Mouse (Mus musculus): Measurements from ENCODE around the gene Olfr799.

Gene Olfr799

GRCm38 (mm10) chr10:129637184-129637583 lies at the start of gene Olfr799:
TSS of gene Olfr799 (plus strand) at chr10:129637484.
- DNase-seq (ENCODE audit: low read depth, low spot score) = no peak

GRCm38 (mm10) chr10:129612470-129612869 lies 24.8 kb upstream of the Olfr799 start, which contains the start of gene Olfr796:
TSS of gene Olfr796 (minus strand) at chr10:129612570.
- DNase-seq (ENCODE audit: low read depth, low spot score) = no peak

GRCm38 (mm10) chr10:129621724-129622123 lies 15.6 kb upstream of the Olfr799 start:
- no peak for DNase-seq (ENCODE audit: low read depth, low spot score)

- no peak for DNase-seq (ENCODE audit: low read depth, low spot score)
Observed at GRCm38 (mm10) chr10:129623251-129623650, 14.0 kb upstream of the Olfr799 start.

- no peak for DNase-seq (ENCODE audit: low read depth, low spot score)
Observed at GRCm38 (mm10) chr10:129627834-129628233, 9.4 kb upstream of the Olfr799 start, which contains the start of gene Olfr798. TSS of gene Olfr798 (minus strand) at chr10:129627934.

GRCm38 (mm10) chr10:129651763-129652162 lies 14.5 kb downstream of the Olfr799 start:
- DNase-seq (ENCODE audit: low read depth, low spot score) = no peak

GRCm38 (mm10) chr10:129657394-129657793 lies 20.1 kb downstream of the Olfr799 start, which contains the start of gene Olfr800:
TSS of gene Olfr800 (plus strand) at chr10:129657694.
- DNase-seq (ENCODE audit: low read depth, low spot score) = no peak

GRCm38 (mm10) chr10:129673765-129674164 lies 36.5 kb downstream of the Olfr799 start, which contains the start of gene Olfr801:
TSS of gene Olfr801 (minus strand) at chr10:129673865.
- no peak for DNase-seq (ENCODE audit: low read depth, low spot score)

GRCm38 (mm10) chr10:129688069-129688468 lies 50.8 kb downstream of the Olfr799 start, which contains the start of gene Olfr802:
TSS of gene Olfr802 (minus strand) at chr10:129688169.
- DNase-seq (ENCODE audit: low read depth, low spot score) = no peak

GRCm38 (mm10) chr10:129694186-129694585 lies 56.9 kb downstream of the Olfr799 start, which contains the start of gene Olfr803:
TSS of gene Olfr803 (minus strand) at chr10:129694286.
- DNase-seq (ENCODE audit: low read depth, low spot score) = no peak

All from A20 (cell line).